ENCODE assay signal across 25 mouse cellular contexts in the genomic region with DNA sequence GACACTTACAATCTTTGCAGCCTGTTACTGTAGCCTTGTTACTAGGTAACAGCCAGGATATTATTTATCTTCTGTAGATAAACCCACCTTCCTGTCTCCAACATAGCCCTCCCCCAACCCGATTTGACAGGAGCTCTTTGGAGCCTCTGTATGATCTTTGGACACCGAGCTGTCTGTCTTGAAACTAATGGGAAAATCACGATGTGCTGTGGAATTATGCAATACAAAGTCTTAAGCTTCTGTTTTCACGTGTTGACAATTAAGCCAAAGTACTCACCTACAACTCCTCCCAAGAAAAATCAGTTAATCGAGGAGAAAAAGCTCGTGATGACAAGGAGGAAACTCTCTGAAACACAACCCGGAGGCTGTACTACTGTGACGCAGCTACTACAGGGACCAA.
A peak's percentile ranks its signal among the peaks of the same experiment; 100 is the strongest.
DNase-seq lines count a peak whose midpoint lies in the region; ATAC-seq and TF ChIP-seq lines count a peak whose summit lies in the region.
"Had no signal": no experiment of that assay in that cellular context is flagged by ENCODE, and none has a peak within 500 bp of the region (broad histone marks: within the 10 kb centered on the region; RNA-seq: fewer than 3 reads in every experiment).

No protein-coding gene starts in this region.

- TF ChIP-seq CTCF in hindbrain, postnatal 0 days (IDR thresholded peaks at IDR 0.05; ENCODE audit: low read depth), result no peak

- WGBS in hindbrain, postnatal 0 days, result 86% methylated on average over 8 of the region's 8 CpGs
- 87% methylated on average over 8 of the region's 8 CpGs for WGBS in hindbrain, embryonic 14.5 days
- WGBS in kidney, embryonic 16.5 days, result 78% methylated on average over 8 of the region's 8 CpGs

- no peak overlapping the region for H3K27ac ChIP-seq in hindbrain, postnatal 0 days
- H3K27ac ChIP-seq in hindbrain, embryonic 14.5 days, result no peak overlapping the region
- H3K27ac ChIP-seq in kidney, embryonic 16.5 days (ENCODE audit: low read length), result no peak overlapping the region
- H3K27ac ChIP-seq: embryonic facial prominence, embryonic 10.5 days; embryonic facial prominence, embryonic 12.5 days; forebrain, embryonic 13.5 days had no signal

- H3K9ac ChIP-seq in hindbrain, postnatal 0 days (replicated peaks; ENCODE audit: low read length), result no peak overlapping the region
- H3K9ac ChIP-seq in hindbrain, embryonic 14.5 days, result no peak overlapping the region
- H3K9ac ChIP-seq in kidney, embryonic 16.5 days (replicated peaks; ENCODE audit: low read length), result no peak overlapping the region
- H3K9ac ChIP-seq: embryonic facial prominence, embryonic 12.5 days; forebrain, embryonic 13.5 days had no signal

- H3K36me3 ChIP-seq in hindbrain, postnatal 0 days (ENCODE audit: insufficient read depth, low read length), result no peaks in the 10 kb centered on the region
- no peaks in the 10 kb centered on the region for H3K36me3 ChIP-seq in hindbrain, embryonic 14.5 days (replicated peaks; ENCODE audit: control insufficient read depth, insufficient read depth)
- H3K36me3 ChIP-seq in kidney, embryonic 16.5 days (ENCODE audit: insufficient read depth, low read length), result no peaks in the 10 kb centered on the region
- H3K36me3 ChIP-seq: embryonic facial prominence, embryonic 10.5 days; embryonic facial prominence, embryonic 12.5 days; G1E had no signal

- H3K27me3 ChIP-seq in hindbrain, postnatal 0 days (ENCODE audit: insufficient read depth, low read length), result no peaks in the 10 kb centered on the region
- no peaks in the 10 kb centered on the region for H3K27me3 ChIP-seq in hindbrain, embryonic 14.5 days (ENCODE audit: control insufficient read depth, insufficient read depth, low read length)
- no peaks in the 10 kb centered on the region for H3K27me3 ChIP-seq in kidney, embryonic 16.5 days (ENCODE audit: insufficient read depth, low read length)
- H3K27me3 ChIP-seq: CH12.LX; embryonic facial prominence, embryonic 12.5 days; forebrain, embryonic 13.5 days; Patski had no signal

- H3K9me3 ChIP-seq in hindbrain, postnatal 0 days (ENCODE audit: low read length), result no peaks in the 10 kb centered on the region
- no peaks in the 10 kb centered on the region for H3K9me3 ChIP-seq in hindbrain, embryonic 14.5 days (ENCODE audit: control insufficient read depth, low read length)
- H3K9me3 ChIP-seq in kidney, embryonic 16.5 days (ENCODE audit: low read length), result no peaks in the 10 kb centered on the region
- H3K9me3 ChIP-seq: embryonic facial prominence, embryonic 10.5 days; embryonic facial prominence, embryonic 12.5 days; forebrain, embryonic 13.5 days had no signal

- peak; percentile 32; the same call in 1 of the 2 replicates for ATAC-seq in hindbrain, postnatal 0 days
- no peak for ATAC-seq in hindbrain, embryonic 14.5 days (ENCODE audit: low FRiP score)
- ATAC-seq in kidney, embryonic 16.5 days (ENCODE audit: low FRiP score, low TSS enrichment), result no peak
- ATAC-seq: activated CD4-positive, CD25-positive, alpha-beta regulatory T cell, adult 4 months; CD4-positive, CD25-positive, alpha-beta regulatory T cell, adult 4 months; forebrain, embryonic 13.5 days; Patski had no signal

- H3K4me3 ChIP-seq in hindbrain, postnatal 0 days (ENCODE audit: low read length), result no peak overlapping the region
- no peak overlapping the region for H3K4me3 ChIP-seq in hindbrain, embryonic 14.5 days (replicated peaks; ENCODE audit: low read length)
- no peak overlapping the region for H3K4me3 ChIP-seq in kidney, embryonic 16.5 days (ENCODE audit: low read length)
- H3K4me3 ChIP-seq: embryonic facial prominence, embryonic 10.5 days; embryonic facial prominence, embryonic 12.5 days; forebrain, embryonic 13.5 days had no signal

- no peaks in the 10 kb centered on the region for H3K4me1 ChIP-seq in hindbrain, postnatal 0 days (ENCODE audit: insufficient read depth, low read length)
- H3K4me1 ChIP-seq in hindbrain, embryonic 14.5 days (replicated peaks; ENCODE audit: control insufficient read depth, insufficient read depth, low read length), result no peaks in the 10 kb centered on the region
- H3K4me1 ChIP-seq in kidney, embryonic 16.5 days (ENCODE audit: insufficient read depth, low read length), result no peaks in the 10 kb centered on the region
- H3K4me1 ChIP-seq: embryonic facial prominence, embryonic 10.5 days; embryonic facial prominence, embryonic 12.5 days; forebrain, embryonic 13.5 days had no signal

- DNase-seq in hindbrain, postnatal 0 days (ENCODE audit: low spot score), result no peak
- no peak for DNase-seq in hindbrain, embryonic 14.5 days (ENCODE audit: low spot score)
- peak; percentile 9 for DNase-seq in kidney, adult 11 months
- DNase-seq in kidney, adult 8-10 months, result peak; percentile 4 to 32
- no peak for DNase-seq in kidney, adult 18-20 months
- DNase-seq in kidney, postnatal 36 days, result peak; percentile 10 to 41
- no peak for DNase-seq in kidney, postnatal 14 days
- DNase-seq: adrenal gland, adult 8-10 months; adrenal gland, postnatal 14 days; adrenal gland, postnatal 36 days; B cell, adult 2 months; cerebellum, adult 11-12 months; cerebellum, adult 2 months; cerebellum, adult 9-10 months; cerebellum, postnatal 10 days; cerebellum, postnatal 25 days had no signal

- no peak overlapping the region for H3K4me2 ChIP-seq in hindbrain, postnatal 0 days (ENCODE audit: low read depth, low read length)
- H3K4me2 ChIP-seq in hindbrain, embryonic 14.5 days (replicated peaks), result no peak overlapping the region
- H3K4me2 ChIP-seq in kidney, embryonic 16.5 days (replicated peaks; ENCODE audit: low read depth, low read length), result no peak overlapping the region
- H3K4me2 ChIP-seq: embryonic facial prominence, embryonic 12.5 days; forebrain, embryonic 13.5 days had no signal

Comparison
In these comparisons a context has a peak if more than half of its experiments do, and no peak if none do; other contexts are left out.
1. DNase-seq: peak in kidney, adult 11 months (single experiment), kidney, adult 8-10 months (2 of 2) and kidney, postnatal 36 days (2 of 2); none in hindbrain, postnatal 0 days (single experiment), hindbrain, embryonic 14.5 days (single experiment), kidney, adult 18-20 months (single experiment) and kidney, postnatal 14 days (single experiment).